Comparison of ENCODE assay signal across 9 mouse cellular contexts in genomic region chr2:121358381-121358780, GRCm38 (mm10). TPM values are rescaled to one million over a fixed set of nuclear protein-coding genes. Genes with fewer than 3 reads are reported as not detected.
DNase-seq lines count a peak whose midpoint lies in the region; ATAC-seq and TF ChIP-seq lines count a peak whose summit lies in the region.
"Had no signal": no experiment of that assay in that cellular context is flagged by ENCODE, and none has a peak within 500 bp of the region (broad histone marks: within the 10 kb centered on the region; RNA-seq: fewer than 3 reads in every experiment).

No protein-coding gene starts in this region.

- no peaks in the 10 kb centered on the region; the same call in 1 of the 2 replicates for H3K79me2 ChIP-seq in MEL (ENCODE audit: control insufficient read depth, insufficient read depth, low read length, poor library complexity)

- H3K9ac ChIP-seq in MEL (ENCODE audit: control insufficient read depth, low read depth, low read length, poor library complexity, severe bottlenecking): no peak overlapping the region
- H3K9ac ChIP-seq in forebrain, embryonic 13.5 days: peak overlapping the region; percentile 61
- peak overlapping the region; percentile 61 for H3K9ac ChIP-seq in midbrain, embryonic 12.5 days (replicated peaks)

- H3K9me3 ChIP-seq in MEL (replicated peaks; ENCODE audit: insufficient read depth, low read length): no peaks in the 10 kb centered on the region
- no peaks in the 10 kb centered on the region for H3K9me3 ChIP-seq in forebrain, embryonic 13.5 days (replicated peaks)
- H3K9me3 ChIP-seq in midbrain, embryonic 12.5 days: no peaks in the 10 kb centered on the region

- DNase-seq in MEL (ENCODE audit: low read depth, low spot score): peak; percentile 31
- peak; percentile 11 for DNase-seq in c-Kit-positive CD71-positive TER-119-negative erythroid progenitor cells, embryonic 14.5 days (ENCODE audit: low read depth)
- DNase-seq in kidney, adult 11 months: peak; percentile 83
- peak; percentile 82 to 87 for DNase-seq in left cerebral cortex, postnatal 36 days (ENCODE audit: low spot score in 2 of 2)
- DNase-seq in gastrocnemius, adult 18-20 months (ENCODE audit: low spot score): no peak

- H3K36me3 ChIP-seq in MEL (ENCODE audit: control insufficient read depth in 1 of 2, insufficient read depth in 2 of 2, low read length in 2 of 2): no peaks in the 10 kb centered on the region; a peak in 1 of 4 replicates
- no peaks in the 10 kb centered on the region for H3K36me3 ChIP-seq in forebrain, embryonic 13.5 days (ENCODE audit: poor library complexity, severe bottlenecking)
- no peaks in the 10 kb centered on the region for H3K36me3 ChIP-seq in midbrain, embryonic 12.5 days
- peaks cover 26% of the 10 kb centered on the region for H3K36me3 ChIP-seq in small intestine, adult 2 months (ENCODE audit: control insufficient read depth, insufficient read depth, low read length)

- peaks cover 0 to 4% of the 10 kb centered on the region in 2 experiments; a peak in 2 of 4 replicates for H3K4me1 ChIP-seq in MEL (ENCODE audit: control insufficient read depth in 1 of 2, insufficient read depth in 2 of 2, low read length in 2 of 2)
- peaks cover 14% of the 10 kb centered on the region for H3K4me1 ChIP-seq in forebrain, embryonic 13.5 days
- peaks cover 18% of the 10 kb centered on the region for H3K4me1 ChIP-seq in midbrain, embryonic 12.5 days
- H3K4me1 ChIP-seq in small intestine, adult 2 months (ENCODE audit: control insufficient read depth, insufficient read depth, insufficient read length, low read length): peaks cover 23% of the 10 kb centered on the region

- H3K27me3 ChIP-seq in MEL (ENCODE audit: control insufficient read depth in 1 of 2, insufficient read depth in 2 of 2, low read length in 2 of 2): peaks cover 5 to 10% of the 10 kb centered on the region in 2 experiments
- H3K27me3 ChIP-seq in forebrain, embryonic 13.5 days: peaks cover 39% of the 10 kb centered on the region
- peaks cover 28% of the 10 kb centered on the region for H3K27me3 ChIP-seq in midbrain, embryonic 12.5 days
- H3K27me3 ChIP-seq in small intestine, adult 2 months (ENCODE audit: control insufficient read depth, insufficient read depth, low read length): no peaks in the 10 kb centered on the region

- no peak overlapping the region for H3K4me3 ChIP-seq in MEL (ENCODE audit: control insufficient read depth in 1 of 2, insufficient read depth in 1 of 2, low read depth in 2 of 2, low read length in 2 of 2)
- H3K4me3 ChIP-seq in forebrain, embryonic 13.5 days: peak overlapping the region; percentile 37
- H3K4me3 ChIP-seq in midbrain, embryonic 12.5 days: peak overlapping the region; percentile 41
- H3K4me3 ChIP-seq in small intestine, adult 2 months (ENCODE audit: low read depth, low read length): peak overlapping the region; percentile 81

- no peak for TF ChIP-seq RAD21 in MEL (IDR thresholded peaks at IDR 0.05; ENCODE audit: low read depth, low read length)

- no peak overlapping the region for H3K27ac ChIP-seq in MEL (ENCODE audit: control insufficient read depth, low read depth, low read length)
- no peak overlapping the region for H3K27ac ChIP-seq in forebrain, embryonic 13.5 days
- H3K27ac ChIP-seq in midbrain, embryonic 12.5 days (replicated peaks): no peak overlapping the region
- peak overlapping the region; percentile 99 for H3K27ac ChIP-seq in small intestine, adult 2 months (ENCODE audit: insufficient read depth, low read depth, low read length)

- intact Hi-C loops in left cerebral cortex, postnatal 36 days (cut with DNase I): no loop called here

- peak overlapping the region; percentile 60 for H3K4me2 ChIP-seq in forebrain, embryonic 13.5 days
- peak overlapping the region; percentile 60 for H3K4me2 ChIP-seq in midbrain, embryonic 12.5 days (replicated peaks)

- no peak for TF ChIP-seq POLR2A in MEL (IDR thresholded peaks at IDR 0.05; ENCODE audit: control insufficient read depth in 1 of 2, insufficient read depth in 1 of 2, low read depth in 1 of 2, low read length in 2 of 2, poor library complexity in 1 of 2)
- TF ChIP-seq POLR2A in small intestine, adult 2 months (IDR thresholded peaks at IDR 0.05; ENCODE audit: low read depth, low read length): no peak; the same call in 1 of the 2 replicates

- no peak for TF ChIP-seq EP300 in MEL (IDR thresholded peaks at IDR 0.05; ENCODE audit: low read depth in 1 of 2, low read length in 2 of 2)

- peak; percentile 45; the same call in 1 of the 2 replicates for ATAC-seq in forebrain, embryonic 13.5 days
- ATAC-seq in midbrain, embryonic 12.5 days (ENCODE audit: low FRiP score, low read depth): no peak

- no peak for TF ChIP-seq CTCF in MEL (IDR thresholded peaks at IDR 0.05 in 2 of 3, conservative IDR thresholded peaks at IDR 0.05 in 1 of 3; ENCODE audit: control insufficient read depth in 1 of 3, insufficient read depth in 1 of 3, low read depth in 2 of 3, low read length in 3 of 3, poor library complexity in 1 of 3, severe bottlenecking in 1 of 3)
- TF ChIP-seq CTCF in small intestine, adult 2 months (IDR thresholded peaks at IDR 0.05; ENCODE audit: extremely low read depth, insufficient read length, insufficient replicate concordance, low read depth, low read length): no peak

- WGBS in forebrain, embryonic 13.5 days: under 1% methylated on average over 16 of the region's 16 CpGs
- WGBS in midbrain, embryonic 12.5 days: 1% methylated on average over 16 of the region's 16 CpGs
- WGBS in small intestine, adult 2 months: 2% methylated on average over 16 of the region's 16 CpGs

TF ChIP-seq in MEL, 35 proteins besides CTCF, POLR2A, EP300 and RAD21:
- TF ChIP-seq NELFE (IDR thresholded peaks at IDR 0.05; ENCODE audit: low read depth, low read length) (no peak), NRF1 (IDR thresholded peaks at IDR 0.05; ENCODE audit: insufficient read depth, low read depth, low read length, poor library complexity, severe bottlenecking) (no peak), SIN3A (IDR thresholded peaks at IDR 0.05; ENCODE audit: low read length) (0 out of 2 replicates have a peak, but pooled peaks have one; percentile 34), KAT2A (conservative IDR thresholded peaks at IDR 0.05; ENCODE audit: low read depth, low read length) (no peak), USF1 (IDR thresholded peaks at IDR 0.05; ENCODE audit: low read depth, low read length) (no peak), HCFC1 (IDR thresholded peaks at IDR 0.05; ENCODE audit: low read depth, low read length) (no peak)

RNA-seq across cellular contexts. Expression of gene Ckmt1, which starts 0.9 kb away (rescaled TPM):
- not detected in 2 replicates for total RNA-seq in MEL (2012; rRNA removed)
- not detected for polyA plus RNA-seq in MEL (2012; ENCODE audit: insufficient read depth in 1 of 2, insufficient read length in 2 of 2, low read depth in 1 of 2, low replicate concordance in 2 of 2, missing spikeins in 1 of 2)
- 11.3 and 11.9 TPM in 2 replicates for polyA plus RNA-seq in forebrain, embryonic 13.5 days (2015; fragmentation: Nextera tagmentation; extraction: Ambion mirVana)
- 100 to 1,000 TPM; 350 to 364 TPM for total RNA-seq in left cerebral cortex, postnatal 36 days (2021)
- polyA plus RNA-seq in midbrain, embryonic 12.5 days (2016; fragmentation: Nextera tagmentation; extraction: Ambion mirVana): 6.4 and 7.2 TPM in 2 replicates
- 1,046 and 2,297 TPM in 2 replicates for polyA plus RNA-seq in small intestine, adult 2 months (2012; rRNA removed)
- total RNA-seq in gastrocnemius, adult 18-20 months (2021): not detected

RNA-seq across cellular contexts. Expression of gene Ppip5k1, which starts 3.2 kb away (rescaled TPM):
- 8.7 and 10.4 TPM in 2 replicates for total RNA-seq in MEL (2012; rRNA removed)
- polyA plus RNA-seq in MEL (2012; ENCODE audit: insufficient read depth in 1 of 2, insufficient read length in 2 of 2, low read depth in 1 of 2, low replicate concordance in 2 of 2, missing spikeins in 1 of 2): 10 to 100 TPM in 1 of 2 experiments, not detected in 1; 14.8 TPM
- polyA plus RNA-seq in forebrain, embryonic 13.5 days (2015; fragmentation: Nextera tagmentation; extraction: Ambion mirVana): 14.0 and 15.5 TPM in 2 replicates
- 100 to 1,000 TPM; 105 to 126 TPM for total RNA-seq in left cerebral cortex, postnatal 36 days (2021)
- 13.2 and 15.1 TPM in 2 replicates for polyA plus RNA-seq in midbrain, embryonic 12.5 days (2016; fragmentation: Nextera tagmentation; extraction: Ambion mirVana)
- polyA plus RNA-seq in small intestine, adult 2 months (2012; rRNA removed): 19.8 and 47.0 TPM in 2 replicates
- 100 to 1,000 TPM; 107 to 127 TPM for total RNA-seq in gastrocnemius, adult 18-20 months (2021)

RNA-seq across cellular contexts. Expression of gene Strc, which starts 28.6 kb away (rescaled TPM):
- not detected in 2 replicates for total RNA-seq in MEL (2012; rRNA removed)
- not detected for polyA plus RNA-seq in MEL (2012; ENCODE audit: insufficient read depth in 1 of 2, insufficient read length in 2 of 2, low read depth in 1 of 2, low replicate concordance in 2 of 2, missing spikeins in 1 of 2)
- polyA plus RNA-seq in forebrain, embryonic 13.5 days (2015; fragmentation: Nextera tagmentation; extraction: Ambion mirVana): not detected in 2 replicates
- under 1 TPM; 0.23 to 0.30 TPM for total RNA-seq in left cerebral cortex, postnatal 36 days (2021)
- not detected in 2 replicates for polyA plus RNA-seq in midbrain, embryonic 12.5 days (2016; fragmentation: Nextera tagmentation; extraction: Ambion mirVana)
- 0.55 and 1.0 TPM in 2 replicates for polyA plus RNA-seq in small intestine, adult 2 months (2012; rRNA removed)
- under 1 TPM in 1 of 2 experiments, not detected in 1; 0.09 TPM for total RNA-seq in gastrocnemius, adult 18-20 months (2021)
- total RNA-seq: heart, adult 18-20 months had no signal

RNA-seq across cellular contexts. Expression of gene Pdia3, which starts 55.2 kb away (rescaled TPM):
- 70.7 and 89.4 TPM in 2 replicates for total RNA-seq in MEL (2012; rRNA removed)
- 100 to 1,000 TPM; 471 to 473 TPM for polyA plus RNA-seq in MEL (2012; ENCODE audit: insufficient read depth in 1 of 2, insufficient read length in 2 of 2, low read depth in 1 of 2, low replicate concordance in 2 of 2, missing spikeins in 1 of 2)
- 320 and 349 TPM in 2 replicates for polyA plus RNA-seq in forebrain, embryonic 13.5 days (2015; fragmentation: Nextera tagmentation; extraction: Ambion mirVana)
- total RNA-seq in left cerebral cortex, postnatal 36 days (2021): 100 to 1,000 TPM; 172 to 201 TPM
- 457 and 459 TPM in 2 replicates for polyA plus RNA-seq in midbrain, embryonic 12.5 days (2016; fragmentation: Nextera tagmentation; extraction: Ambion mirVana)
- 937 and 1,104 TPM in 2 replicates for polyA plus RNA-seq in small intestine, adult 2 months (2012; rRNA removed)
- total RNA-seq in gastrocnemius, adult 18-20 months (2021): 10 to 100 TPM; 28.3 to 39.1 TPM

RNA-seq across cellular contexts. Expression of gene Catsper2, which starts 55.2 kb away (rescaled TPM):
- 1.1 and 1.2 TPM in 2 replicates for total RNA-seq in MEL (2012; rRNA removed)
- 1 to 10 TPM in 1 of 2 experiments, not detected in 1; 2.5 TPM for polyA plus RNA-seq in MEL (2012; ENCODE audit: insufficient read depth in 1 of 2, insufficient read length in 2 of 2, low read depth in 1 of 2, low replicate concordance in 2 of 2, missing spikeins in 1 of 2)
- 3.8 and 5.1 TPM in 2 replicates for polyA plus RNA-seq in forebrain, embryonic 13.5 days (2015; fragmentation: Nextera tagmentation; extraction: Ambion mirVana)
- total RNA-seq in left cerebral cortex, postnatal 36 days (2021): 1 to 10 TPM; 3.4 to 5.3 TPM
- 3.0 and 3.3 TPM in 2 replicates for polyA plus RNA-seq in midbrain, embryonic 12.5 days (2016; fragmentation: Nextera tagmentation; extraction: Ambion mirVana)
- polyA plus RNA-seq in small intestine, adult 2 months (2012; rRNA removed): 0.80 and 0.84 TPM in 2 replicates
- 1 to 10 TPM; 1.7 to 1.8 TPM for total RNA-seq in gastrocnemius, adult 18-20 months (2021)

Comparison
In these comparisons a context has a peak if more than half of its experiments do, and no peak if none do; other contexts are left out.
1. H3K4me3 ChIP-seq: peak in forebrain, embryonic 13.5 days (single experiment), midbrain, embryonic 12.5 days (single experiment) and small intestine, adult 2 months (single experiment); none in MEL (0 of 2).
2. RNA of gene Ckmt1, which starts 0.9 kb away (polyA plus RNA-seq): 1,046 to 2,297 TPM in small intestine, adult 2 months; 11.3 to 11.9 TPM in forebrain, embryonic 13.5 days, 6.4 to 7.2 TPM in midbrain, embryonic 12.5 days and not detected in MEL; every median in the first group is over 10 times any median in the second.